Mouse (Mus musculus): ENCODE data around the gene Tle1. TPM values are rescaled to one million over a fixed set of nuclear protein-coding genes. Genes with fewer than 3 reads are reported as not detected.

Gene Tle1
- polyA plus RNA-seq, 1 experiment from 2014 or later: 18.1 TPM

DNA sequence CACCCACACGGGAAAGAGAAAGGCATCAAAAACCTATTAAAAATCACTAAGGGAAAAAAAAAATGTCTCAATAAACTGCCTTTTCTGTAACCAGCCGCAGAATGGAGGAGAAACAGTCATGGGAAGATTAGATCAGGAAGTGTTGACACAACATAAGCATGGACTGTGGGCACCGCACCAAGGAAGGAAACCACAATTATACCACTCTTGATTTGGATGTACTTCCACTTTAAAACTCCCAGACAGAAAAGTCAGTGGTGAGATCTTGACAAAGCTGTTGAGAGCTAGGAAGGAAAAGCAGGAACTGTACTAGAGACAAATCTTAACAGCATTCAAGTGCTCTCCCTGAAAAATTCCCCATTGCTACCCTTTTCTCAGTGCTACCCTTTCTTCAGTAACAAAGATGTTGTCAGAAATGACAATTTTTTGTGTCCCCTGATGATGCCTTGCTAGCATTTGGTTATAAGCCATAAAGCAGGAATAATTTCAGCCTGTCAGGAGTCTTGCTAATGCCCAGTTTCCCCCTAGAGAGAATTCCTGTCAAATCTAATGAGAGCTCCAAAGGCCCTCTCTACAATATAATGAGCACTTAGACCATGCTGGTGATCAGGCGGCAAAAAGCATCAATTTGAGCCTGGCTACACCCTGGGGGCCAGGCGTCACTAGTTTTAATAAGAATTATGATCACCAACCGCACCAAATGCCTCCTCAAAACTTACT lies 5.4 kb downstream of the Tle1 start:
- no peak overlapping the region for H3K4me3 ChIP-seq
- H3K9ac ChIP-seq: no peak overlapping the region
- H3K9me3 ChIP-seq: no peaks in the 10 kb centered on the region
- ATAC-seq (ENCODE audit: borderline replicate concordance, extremely low read depth, low FRiP score, low TSS enrichment): no peak
- WGBS: 66% methylated on average over 6 of the region's 6 CpGs
- H3K4me2 ChIP-seq: no peak overlapping the region; the same call in 1 of the 2 replicates
- no peaks in the 10 kb centered on the region; the same call in 1 of the 2 replicates for H3K36me3 ChIP-seq
- no peaks in the 10 kb centered on the region for H3K27me3 ChIP-seq
- H3K4me1 ChIP-seq: peaks cover 39% of the 10 kb centered on the region
- no peak overlapping the region for H3K27ac ChIP-seq

- H3K4me2 ChIP-seq: no peak overlapping the region
- H3K36me3 ChIP-seq: no peaks in the 10 kb centered on the region; the same call in 1 of the 2 replicates
- no peak overlapping the region for H3K9ac ChIP-seq
- no peaks in the 10 kb centered on the region for H3K9me3 ChIP-seq
- no peak overlapping the region for H3K27ac ChIP-seq
- H3K4me3 ChIP-seq: no peak overlapping the region
- H3K4me1 ChIP-seq: peaks cover 33% of the 10 kb centered on the region
- no peaks in the 10 kb centered on the region for H3K27me3 ChIP-seq
- WGBS: 81% methylated on average over 1 of the region's 1 CpGs
- ATAC-seq (ENCODE audit: borderline replicate concordance, extremely low read depth, low FRiP score, low TSS enrichment): no peak
These were observed 7.4 kb downstream of the Tle1 start for GRCm38 (mm10) chr4:72193276-72193675.

DNA sequence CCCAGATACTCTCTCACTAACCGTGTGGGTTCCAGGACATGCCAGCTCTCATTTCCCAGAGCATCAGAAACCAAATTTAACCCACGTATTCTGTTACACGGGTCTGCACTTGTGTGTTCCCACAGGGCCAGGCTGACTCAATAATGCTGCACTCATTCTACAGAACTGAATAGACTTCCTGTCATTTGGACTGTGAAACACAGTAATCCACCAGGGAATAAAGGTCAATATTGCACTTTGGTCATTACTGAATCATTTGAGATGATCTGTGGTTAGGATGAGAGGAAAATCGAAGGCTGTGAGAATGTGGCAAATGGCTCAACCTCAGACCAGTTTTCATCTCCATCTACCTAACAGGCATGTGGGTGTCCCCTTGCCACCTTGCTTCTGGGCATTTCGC lies 16.2 kb downstream of the Tle1 start:
- Histone ChIP-seq H3K27ac (no peak overlapping the region), H3K9ac (no peak overlapping the region), H3K9me3 (no peaks in the 10 kb centered on the region), H3K4me2 (no peak overlapping the region), H3K4me1 (peaks cover 5% of the 10 kb centered on the region; the same call in 1 of the 2 replicates), H3K36me3 (peaks cover 7% of the 10 kb centered on the region; the same call in 1 of the 2 replicates), H3K4me3 (no peak overlapping the region), H3K27me3 (no peaks in the 10 kb centered on the region)
- ATAC-seq (ENCODE audit: borderline replicate concordance, extremely low read depth, low FRiP score, low TSS enrichment): no peak
- WGBS: 75% methylated on average over 5 of the region's 5 CpGs

- no peak overlapping the region for H3K27ac ChIP-seq
- H3K9ac ChIP-seq: no peak overlapping the region
- no peak for ATAC-seq (ENCODE audit: borderline replicate concordance, extremely low read depth, low FRiP score, low TSS enrichment)
- H3K4me3 ChIP-seq: no peak overlapping the region
- no peaks in the 10 kb centered on the region for H3K27me3 ChIP-seq
- peaks cover 7% of the 10 kb centered on the region; the same call in 1 of the 2 replicates for H3K36me3 ChIP-seq
- no peaks in the 10 kb centered on the region for H3K9me3 ChIP-seq
- no peak overlapping the region for H3K4me2 ChIP-seq
- peaks cover 5% of the 10 kb centered on the region; the same call in 1 of the 2 replicates for H3K4me1 ChIP-seq
These were observed 18.3 kb downstream of the Tle1 start for GRCm38 (mm10) chr4:72182343-72182988.

GRCm38 (mm10) chr4:72175943-72176342 lies 24.8 kb downstream of the Tle1 start:
- no peak for ATAC-seq (ENCODE audit: borderline replicate concordance, extremely low read depth, low FRiP score, low TSS enrichment)
- no peaks in the 10 kb centered on the region for H3K27me3 ChIP-seq

GRCm38 (mm10) chr4:72168267-72168666 lies 32.5 kb downstream of the Tle1 start:
- H3K9ac ChIP-seq: no peak overlapping the region
- 30% methylated on average over 1 of the region's 1 CpGs for WGBS
- no peaks in the 10 kb centered on the region for H3K27me3 ChIP-seq
- no peak overlapping the region for H3K27ac ChIP-seq
- no peak overlapping the region for H3K4me3 ChIP-seq
- ATAC-seq (ENCODE audit: borderline replicate concordance, extremely low read depth, low FRiP score, low TSS enrichment): no peak
- H3K4me1 ChIP-seq: no peaks in the 10 kb centered on the region
- H3K36me3 ChIP-seq: peaks cover 11% of the 10 kb centered on the region
- H3K4me2 ChIP-seq: no peak overlapping the region
- no peaks in the 10 kb centered on the region for H3K9me3 ChIP-seq

More at GRCm38 (mm10) chr4:72175943-72176342, 24.8 kb downstream of the Tle1 start:
- Histone ChIP-seq H3K9ac (no peak overlapping the region), H3K4me1 (no peaks in the 10 kb centered on the region), H3K27ac (no peak overlapping the region), H3K4me2 (no peak overlapping the region), H3K4me3 (no peak overlapping the region), H3K9me3 (no peaks in the 10 kb centered on the region), H3K36me3 (0 out of 2 replicates have a peak, but pooled peaks cover 7% of the 10 kb centered on the region)
- 86% methylated on average over 1 of the region's 1 CpGs for WGBS

- Histone ChIP-seq H3K9ac (no peak overlapping the region), H3K27me3 (no peaks in the 10 kb centered on the region), H3K27ac (no peak overlapping the region), H3K36me3 (peaks cover 11% of the 10 kb centered on the region), H3K4me2 (no peak overlapping the region), H3K4me3 (no peak overlapping the region), H3K9me3 (no peaks in the 10 kb centered on the region), H3K4me1 (no peaks in the 10 kb centered on the region)
- ATAC-seq (ENCODE audit: borderline replicate concordance, extremely low read depth, low FRiP score, low TSS enrichment): no peak
- WGBS: 51% methylated on average over 2 of the region's 2 CpGs
These were observed 32.9 kb downstream of the Tle1 start for GRCm38 (mm10) chr4:72167761-72168229.

GRCm38 (mm10) chr4:72167171-72167570 lies 33.5 kb downstream of the Tle1 start:
- H3K4me1 ChIP-seq: no peaks in the 10 kb centered on the region
- ATAC-seq (ENCODE audit: borderline replicate concordance, extremely low read depth, low FRiP score, low TSS enrichment): no peak
- no peak overlapping the region for H3K4me2 ChIP-seq
- no peak overlapping the region for H3K9ac ChIP-seq
- H3K27ac ChIP-seq: no peak overlapping the region
- H3K36me3 ChIP-seq: peaks cover 11% of the 10 kb centered on the region
- no peaks in the 10 kb centered on the region for H3K9me3 ChIP-seq
- WGBS: 81% methylated on average over 3 of the region's 3 CpGs
- H3K27me3 ChIP-seq: no peaks in the 10 kb centered on the region
- no peak overlapping the region for H3K4me3 ChIP-seq

DNA sequence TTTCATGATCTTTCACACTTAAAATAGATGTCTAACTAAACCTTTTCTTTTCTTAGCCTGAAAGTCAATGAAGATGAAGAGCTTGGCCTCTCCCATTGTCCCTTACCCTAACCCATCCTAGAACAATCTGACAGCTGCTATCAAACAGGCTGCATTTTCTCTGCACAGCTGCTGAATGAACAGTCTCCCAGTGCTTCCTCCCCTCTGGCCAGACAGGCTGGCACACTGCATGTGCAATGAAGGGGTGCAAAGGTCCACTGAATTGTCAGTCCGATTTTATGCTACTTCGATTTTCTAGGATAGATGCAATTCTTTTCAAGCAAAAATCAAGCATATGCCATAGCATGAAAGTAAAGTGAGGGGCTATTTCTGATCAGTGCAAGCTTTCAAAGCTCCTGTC lies 34.2 kb downstream of the Tle1 start:
- no peaks in the 10 kb centered on the region for H3K4me1 ChIP-seq
- no peak for ATAC-seq (ENCODE audit: borderline replicate concordance, extremely low read depth, low FRiP score, low TSS enrichment)
- no peak overlapping the region for H3K4me3 ChIP-seq
- H3K9ac ChIP-seq: no peak overlapping the region
- WGBS: 96% methylated on average over 2 of the region's 2 CpGs
- no peak overlapping the region for H3K4me2 ChIP-seq
- no peaks in the 10 kb centered on the region for H3K27me3 ChIP-seq
- H3K27ac ChIP-seq: no peak overlapping the region
- no peaks in the 10 kb centered on the region for H3K9me3 ChIP-seq
- H3K36me3 ChIP-seq: peaks cover 11% of the 10 kb centered on the region

- ATAC-seq (ENCODE audit: borderline replicate concordance, extremely low read depth, low FRiP score, low TSS enrichment): no peak
- no peak overlapping the region for H3K9ac ChIP-seq
- 93% methylated on average over 9 of the region's 9 CpGs for WGBS
- no peaks in the 10 kb centered on the region for H3K4me1 ChIP-seq
- H3K36me3 ChIP-seq: peaks cover 14% of the 10 kb centered on the region
- H3K4me2 ChIP-seq: no peak overlapping the region
- no peaks in the 10 kb centered on the region for H3K27me3 ChIP-seq
- no peaks in the 10 kb centered on the region for H3K9me3 ChIP-seq
- H3K27ac ChIP-seq: no peak overlapping the region
- H3K4me3 ChIP-seq: no peak overlapping the region
These were observed 35.0 kb downstream of the Tle1 start for GRCm38 (mm10) chr4:72165765-72166164.

- H3K9ac ChIP-seq: no peak overlapping the region
- H3K4me3 ChIP-seq: no peak overlapping the region
- ATAC-seq (ENCODE audit: borderline replicate concordance, extremely low read depth, low FRiP score, low TSS enrichment): no peak
- no peaks in the 10 kb centered on the region for H3K4me1 ChIP-seq
- no peak overlapping the region for H3K4me2 ChIP-seq
- H3K9me3 ChIP-seq: no peaks in the 10 kb centered on the region
- WGBS: 95% methylated on average over 4 of the region's 4 CpGs
- no peak overlapping the region for H3K27ac ChIP-seq
- H3K27me3 ChIP-seq: no peaks in the 10 kb centered on the region
- peaks cover 18% of the 10 kb centered on the region for H3K36me3 ChIP-seq
These were observed 38.1 kb downstream of the Tle1 start for GRCm38 (mm10) chr4:72162445-72163218.

Data from lung, embryonic 15.5 days (tissue).